20 mouse cellular contexts compared by ENCODE assay signal in genomic region chr6:67436295-67436694, GRCm38 (mm10). TPM values are rescaled to one million over a fixed set of nuclear protein-coding genes. Genes with fewer than 3 reads are reported as not detected.
"Had no signal": no experiment of that assay in that cellular context is flagged by ENCODE, and none has a peak within 500 bp of the region (broad histone marks: within the 10 kb centered on the region; RNA-seq: fewer than 3 reads in every experiment).

No protein-coding gene starts in this region.

- H3K27ac ChIP-seq: intestine, embryonic 15.5 days; kidney, embryonic 15.5 days; limb, embryonic 10.5 days; liver, embryonic 15.5 days; macrophage; midbrain, embryonic 15.5 days had no signal

- H3K4me2 ChIP-seq: intestine, embryonic 15.5 days; kidney, embryonic 15.5 days; liver, embryonic 11.5 days; liver, embryonic 15.5 days; midbrain, embryonic 11.5 days; midbrain, embryonic 15.5 days had no signal

- H3K36me3 ChIP-seq: intestine, embryonic 15.5 days; kidney, embryonic 15.5 days; limb, embryonic 10.5 days; liver, embryonic 15.5 days; midbrain, embryonic 15.5 days had no signal

- DNase-seq: kidney, adult 18-20 months; kidney, postnatal 25 days; layer of hippocampus, adult 9-11 months; lung, adult 2 months; thymus, adult 2 months; thymus, postnatal 36 days had no signal

- H3K27me3 ChIP-seq: intestine, embryonic 15.5 days; kidney, embryonic 15.5 days; liver, embryonic 15.5 days; megakaryocyte, embryonic 14.5 days; midbrain, embryonic 15.5 days had no signal

- ATAC-seq: intestine, embryonic 15.5 days; lung, postnatal 0 days; midbrain, embryonic 15.5 days had no signal

- H3K9ac ChIP-seq: intestine, embryonic 15.5 days; kidney, embryonic 15.5 days; liver, embryonic 15.5 days; midbrain, embryonic 15.5 days had no signal

- H3K4me1 ChIP-seq: intestine, embryonic 15.5 days; kidney, embryonic 15.5 days; limb, embryonic 10.5 days; liver, embryonic 15.5 days; midbrain, embryonic 15.5 days had no signal

- H3K4me3 ChIP-seq: intestine, embryonic 15.5 days; kidney, embryonic 15.5 days; limb, embryonic 10.5 days; liver, embryonic 15.5 days; megakaryocyte, embryonic 14.5 days; midbrain, embryonic 15.5 days had no signal

- H3K9me3 ChIP-seq: intestine, embryonic 15.5 days; kidney, embryonic 15.5 days; limb, embryonic 10.5 days; liver, embryonic 15.5 days; megakaryocyte, embryonic 14.5 days; midbrain, embryonic 15.5 days had no signal

RNA-seq across cellular contexts. Expression of gene Il23r, which starts 55.4 kb away (rescaled TPM):
- total RNA-seq: left cerebral cortex, postnatal 14 days had no signal
- polyA plus RNA-seq: kidney, embryonic 15.5 days; limb, embryonic 10.5 days; limb, embryonic 14.5 days; liver, embryonic 11.5 days; liver, embryonic 15.5 days; lung, postnatal 0 days; midbrain, embryonic 11.5 days; midbrain, embryonic 15.5 days; neural tube, embryonic 14.5 days; stomach, embryonic 14.5 days had no signal
